Mouse (Mus musculus) lung, postnatal 10 days (tissue): ENCODE data around the gene Map3k15.

Experiments
- DNase-seq: peaks from one replicate; pipeline ENCODE4 v3.0.0; 2021

Map3k15 gene

DNA sequence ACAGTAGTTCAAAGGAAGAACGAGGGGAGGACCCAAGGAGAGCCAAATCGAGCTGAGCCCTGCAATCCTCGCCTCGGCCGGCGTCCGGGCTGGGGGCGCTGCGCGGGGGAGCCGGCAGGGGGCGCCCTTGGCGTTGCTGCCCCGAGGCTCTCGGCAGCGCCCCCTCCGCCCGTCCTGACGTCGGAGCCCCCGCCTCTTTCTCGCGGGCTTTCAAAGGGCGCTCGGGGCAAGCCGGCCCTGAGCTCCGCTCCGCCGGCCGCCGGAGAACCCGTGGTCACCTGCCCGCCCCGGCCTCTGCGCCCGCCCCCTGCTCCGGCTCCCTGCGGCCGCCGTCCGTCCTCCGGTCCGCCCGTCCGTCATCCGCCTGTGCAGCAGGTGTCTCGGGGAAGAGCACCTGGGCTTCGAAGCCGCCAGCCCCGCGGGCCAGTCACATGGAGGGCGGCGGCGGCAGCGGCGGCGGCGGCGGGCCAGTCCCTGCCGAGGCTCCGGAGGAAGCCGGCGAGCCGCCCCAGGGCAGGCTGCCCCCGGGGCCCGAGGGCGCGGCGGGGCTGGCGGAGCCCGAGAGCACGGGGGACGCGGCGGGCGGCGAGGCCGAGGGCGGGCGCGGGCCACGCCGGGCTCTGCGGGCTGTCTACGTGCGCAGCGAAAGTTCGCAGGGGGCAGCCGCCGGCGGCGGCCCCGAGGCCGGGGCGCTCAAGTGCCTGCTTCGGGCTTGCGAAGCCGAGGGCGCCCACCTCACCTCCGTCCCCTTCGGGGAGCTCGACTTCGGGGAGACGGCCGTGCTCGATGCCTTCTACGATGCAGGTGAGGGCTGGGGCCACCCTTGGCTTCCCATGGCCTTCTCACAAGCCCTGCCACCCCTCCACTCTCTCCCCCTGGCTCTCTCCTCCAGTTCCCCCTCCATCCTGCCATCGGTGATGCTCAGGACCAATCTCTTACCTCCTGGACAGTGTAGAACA, at the start of gene Map3k15:
Gene Map3k15 (plus strand): TSS at position 432 of the 959 bp plus-strand sequence.
- DNase-seq: peak; percentile 72

GRCm38 (mm10) chrX:159942569-159942968, 45.7 kb upstream of the Map3k15 start:
- no peak for DNase-seq

GRCm38 (mm10) chrX:159943586-159943985, 44.6 kb upstream of the Map3k15 start:
- no peak for DNase-seq

GRCm38 (mm10) chrX:159953546-159954429, 34.4 kb upstream of the Map3k15 start:
- no peak for DNase-seq

GRCm38 (mm10) chrX:159954430-159954779, 33.8 kb upstream of the Map3k15 start:
- DNase-seq: no peak

- DNase-seq: no peak
Measured at GRCm38 (mm10) chrX:159955433-159955832, 32.8 kb upstream of the Map3k15 start.

GRCm38 (mm10) chrX:159961385-159961784, 26.8 kb upstream of the Map3k15 start:
- no peak for DNase-seq

- DNase-seq: peak; percentile 80
Measured at GRCm38 (mm10) chrX:159963273-159963672, 25.0 kb upstream of the Map3k15 start.

- DNase-seq: no peak
Measured at GRCm38 (mm10) chrX:159963925-159964324, 24.3 kb upstream of the Map3k15 start.

GRCm38 (mm10) chrX:159969025-159969424, 19.2 kb upstream of the Map3k15 start:
- no peak for DNase-seq

DNA sequence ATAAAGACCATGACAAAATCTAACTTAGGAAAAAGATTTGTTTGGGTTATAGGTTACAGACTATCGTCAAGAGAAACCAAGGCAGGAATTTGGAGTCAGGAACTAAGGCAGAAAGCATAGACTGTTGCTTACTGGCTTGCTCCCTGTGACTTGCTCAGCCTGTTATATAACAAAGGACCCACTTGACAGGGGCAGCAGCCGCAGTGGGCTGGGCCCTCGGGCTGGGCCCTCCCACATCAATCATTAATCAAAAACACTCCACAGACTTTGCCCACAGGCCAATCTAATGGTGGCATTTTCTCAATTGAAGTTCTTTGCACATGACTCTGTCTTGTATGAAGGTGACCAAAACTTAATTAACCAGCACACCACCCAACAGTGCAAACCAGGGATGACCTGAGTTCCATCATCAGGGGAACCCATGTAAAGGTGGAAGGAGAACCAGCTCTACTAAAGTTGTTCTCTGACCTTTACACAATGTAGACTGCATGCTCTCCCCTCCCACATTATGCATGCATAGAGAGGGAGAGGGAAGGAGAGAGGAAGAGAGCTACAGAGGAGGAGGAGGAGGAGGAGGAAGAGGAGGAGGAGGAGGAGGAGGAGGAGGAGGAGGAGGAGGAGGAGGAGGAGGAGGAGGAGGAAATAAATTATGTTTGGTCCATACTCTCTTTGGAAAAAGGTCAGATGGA, 17.0 kb upstream of the Map3k15 start:
- DNase-seq: no peak

- peak; percentile 38 for DNase-seq
Measured at GRCm38 (mm10) chrX:159973730-159974129, 14.5 kb upstream of the Map3k15 start.

DNA sequence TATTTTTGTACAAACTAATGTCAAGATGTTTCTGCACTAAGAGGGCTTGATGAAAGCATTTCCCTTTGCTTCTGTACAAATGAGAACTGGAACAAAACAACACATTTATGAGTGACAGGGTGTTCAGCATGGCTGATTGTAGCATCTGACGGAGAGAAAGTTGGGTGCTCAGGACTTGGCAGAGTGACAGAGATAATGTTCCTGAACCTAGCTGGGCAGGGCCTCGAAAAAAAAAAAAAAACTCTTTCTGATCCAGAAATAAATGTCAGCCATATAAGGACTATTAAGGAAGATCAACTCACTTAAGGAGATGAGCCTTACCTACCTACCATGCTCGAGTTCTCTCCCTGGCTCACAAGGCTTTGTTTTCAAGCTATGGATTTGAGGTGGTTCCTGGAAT, 12.0 kb upstream of the Map3k15 start:
- no peak for DNase-seq

- no peak for DNase-seq
Measured at GRCm38 (mm10) chrX:159995808-159996207, 7.6 kb downstream of the Map3k15 start.

DNA sequence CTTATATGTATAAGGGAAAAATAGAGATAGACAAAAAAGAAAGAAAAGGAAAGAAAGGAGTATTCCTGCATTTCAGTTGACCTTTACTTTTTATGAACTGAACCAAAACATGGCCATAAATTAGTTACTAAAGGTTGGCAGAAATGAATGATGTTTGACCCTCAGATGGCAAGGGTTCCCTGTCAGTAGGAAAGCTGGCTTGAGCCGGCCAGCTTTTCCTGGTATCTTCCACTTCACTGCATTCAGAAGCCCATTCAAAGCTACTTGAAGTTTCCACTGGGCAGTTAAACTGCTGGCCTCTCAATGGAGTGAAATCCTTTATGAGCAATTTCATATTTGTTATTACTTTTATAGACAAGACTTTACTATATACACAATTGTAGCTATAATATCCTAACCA, 65.1 kb downstream of the Map3k15 start:
- no peak for DNase-seq

DNA sequence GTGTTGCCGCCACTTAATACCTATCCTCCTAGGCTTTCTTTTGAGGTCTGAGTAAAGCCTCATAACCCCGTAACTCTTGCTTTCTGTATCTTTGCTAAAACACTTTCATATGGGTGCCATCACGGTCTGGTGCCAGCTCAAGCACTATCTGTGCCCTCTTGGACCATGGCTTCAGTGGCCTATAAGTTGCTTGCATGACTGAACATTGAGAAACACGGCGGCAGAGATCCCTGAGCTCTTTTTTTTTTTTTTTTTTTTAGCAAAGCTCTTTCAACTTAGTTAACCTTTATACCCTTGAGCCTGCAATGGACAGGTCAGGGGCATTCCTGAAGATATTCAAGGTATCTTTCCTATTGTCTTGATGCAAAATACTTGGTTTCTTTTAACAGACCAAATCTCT, 66.4 kb downstream of the Map3k15 start:
- no peak for DNase-seq

DNA sequence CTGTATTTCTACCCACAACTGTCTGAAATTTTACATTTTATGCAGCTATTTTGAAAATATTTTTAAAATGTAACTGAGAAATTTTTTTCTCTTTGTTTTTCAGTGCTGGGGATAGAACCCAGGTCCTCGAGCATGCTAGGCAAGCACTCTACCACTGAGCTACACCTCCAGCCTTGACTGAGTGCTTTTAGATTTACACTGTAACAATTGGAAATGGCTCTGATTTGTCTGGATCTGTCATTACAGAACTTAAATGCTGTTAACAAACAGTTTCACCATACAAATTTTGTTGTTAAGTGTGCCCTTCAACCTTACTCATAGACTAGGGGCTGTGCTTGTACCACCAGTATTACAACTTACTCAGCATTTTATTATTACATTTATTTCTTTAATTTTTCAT, 103.7 kb downstream of the Map3k15 start:
- DNase-seq: no peak

- DNase-seq: no peak
Measured at GRCm38 (mm10) chrX:160107817-160108216, 119.6 kb downstream of the Map3k15 start.

DNA sequence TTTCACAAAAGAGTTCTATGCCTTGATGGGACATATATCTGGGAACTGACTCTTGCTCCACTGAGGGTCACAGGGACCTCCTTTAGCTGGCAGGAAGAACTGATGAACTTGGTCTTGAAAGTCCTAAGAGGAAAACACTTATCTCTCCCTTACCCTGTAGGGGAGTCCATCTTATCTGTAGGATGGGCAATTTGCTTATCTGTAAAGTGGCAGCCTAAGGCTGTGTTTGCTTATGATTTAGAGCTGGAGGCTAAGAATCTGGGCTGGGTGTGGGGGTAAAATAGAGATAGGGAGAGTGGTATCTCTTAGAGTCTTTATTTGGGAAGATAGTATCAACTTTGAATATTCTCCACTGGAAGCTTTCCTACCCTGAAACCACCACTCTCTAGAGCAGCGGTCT, 125.5 kb downstream of the Map3k15 start:
- no peak for DNase-seq

- peak; percentile 3 for DNase-seq
Measured at GRCm38 (mm10) chrX:160116074-160116473, 127.8 kb downstream of the Map3k15 start.

DNA sequence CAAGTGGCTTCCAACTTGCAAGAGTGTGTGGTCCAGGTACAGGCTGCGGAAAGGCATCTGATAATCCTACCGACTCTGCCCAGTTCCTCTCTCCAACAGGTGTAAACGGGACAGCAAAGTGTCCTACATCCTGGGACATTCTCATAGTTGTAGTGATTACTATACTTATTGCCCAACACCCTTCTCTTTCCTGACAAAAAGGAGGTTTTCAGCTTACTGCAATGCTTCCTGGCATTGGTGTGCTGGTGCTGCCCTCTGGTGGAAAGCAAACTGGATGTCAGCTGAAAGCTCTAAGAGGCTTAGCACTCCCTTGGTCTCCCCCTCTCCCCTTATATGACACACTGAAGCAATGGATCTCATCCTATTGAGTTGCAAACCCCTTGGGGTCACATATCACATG, 128.4 kb downstream of the Map3k15 start:
- DNase-seq: peak; percentile 63

GRCm38 (mm10) chrX:160134136-160134843, 146.1 kb downstream of the Map3k15 start:
- no peak for DNase-seq
